Mouse (Mus musculus) limb, embryonic 14.5 days (tissue): ENCODE measurements at regions not wholly inside any gene's neighbourhood (a gene's known extent, or its start where the extent isn't known, plus 50 kb on each side); places are given as distances from the start of the nearest gene placed in this dataset.

Experiments used
- ATAC-seq: fragments of 200-750 bp; cut with Nextera tagmentation; 2 replicates; pipeline ENCODE4 v1.8.0; 2017; ENCODE audit warnings: low read depth, moderate number of reproducible peaks, moderate TSS enrichment; ENCODE audit not compliant: low FRiP score
- DNase-seq: peaks from one replicate; pipeline ENCODE4 v3.0.0-alpha.2; 2015; ENCODE audit warnings: low spot score
- H3K27ac ChIP-seq: fragments of 300-500 bp; sonication (generic); replicated peaks from 2 replicates; pipeline ENCODE4 v1.5.1; 2014; ENCODE audit warnings: low read depth, mild to moderate bottlenecking, low read length, moderate library complexity, mixed read lengths
- H3K27me3 ChIP-seq: fragments of 300-500 bp; sonication (generic); 2 replicates; pipeline ENCODE4 v1.6.1; 2014; ENCODE audit warnings: low read length, mixed read lengths; ENCODE audit not compliant: control insufficient read depth, insufficient read depth
- H3K36me3 ChIP-seq: fragments of 300-500 bp; sonication (generic); 2 replicates; pipeline ENCODE4 v1.6.1; 2014; ENCODE audit warnings: mild to moderate bottlenecking, low read length, moderate library complexity, mixed read lengths; ENCODE audit not compliant: control insufficient read depth, insufficient read depth
- H3K4me1 ChIP-seq: fragments of 300-500 bp; sonication (generic); 2 replicates; pipeline ENCODE4 v1.6.1; 2014; ENCODE audit warnings: antibody characterized with exemption, low read length, mixed read lengths; ENCODE audit not compliant: control insufficient read depth, insufficient read depth
- H3K4me2 ChIP-seq: fragments of 300-500 bp; sonication (generic); replicated peaks from 2 replicates; pipeline ENCODE4 v1.6.1; 2014; ENCODE audit warnings: low read depth, mild to moderate bottlenecking, low read length, moderate library complexity; ENCODE audit not compliant: severe bottlenecking
- H3K4me3 ChIP-seq: fragments of 300-500 bp; sonication (generic); replicated peaks from 2 replicates; pipeline ENCODE4 v1.5.1; 2014; ENCODE audit warnings: low read length
- H3K9ac ChIP-seq: fragments of 300-500 bp; sonication (generic); 2 replicates; pipeline ENCODE4 v1.6.1; 2014; ENCODE audit warnings: mild to moderate bottlenecking, low read depth, low read length, moderate library complexity; ENCODE audit not compliant: severe bottlenecking
- H3K9me3 ChIP-seq: fragments of 300-500 bp; sonication (generic); 2 replicates; pipeline ENCODE4 v1.6.1; 2016; ENCODE audit warnings: low read length; ENCODE audit not compliant: control insufficient read depth
- POLR2A ChIP-seq: fragments of 200-500 bp; IDR thresholded peaks from 2 replicates; pipeline ENCODE4 v1.8.0; 2012; ENCODE audit warnings: inconsistent platforms, mild to moderate bottlenecking, moderate library complexity, borderline replicate concordance; ENCODE audit not compliant: insufficient read depth, insufficient read length; ENCODE audit errors: extremely low read depth
- WGBS: fragments of 180-500 bp; shearing (Covaris S2); extraction: QIAGEN DNeasy Blood & Tissue Kit; methylation state at CpG from one replicate; pipeline ENCODE4 v1.1.7; 2014; 5-methylcytosine and 5-hydroxymethylcytosine counted together

GRCm38 (mm10) chr11:93709686-93710085, 175.9 kb downstream of the Utp18 start:
- H3K4me3 ChIP-seq: no peak overlapping the region
- no peak overlapping the region for H3K9ac ChIP-seq
- TF ChIP-seq POLR2A: no peak
- ATAC-seq (no peak), DNase-seq (no peak)
- H3K4me1 ChIP-seq: no peaks in the 10 kb centered on the region
- no peaks in the 10 kb centered on the region for H3K36me3 ChIP-seq
- no peaks in the 10 kb centered on the region for H3K27me3 ChIP-seq
- WGBS: 81% methylated on average over 4 of the region's 4 CpGs
- no peaks in the 10 kb centered on the region for H3K9me3 ChIP-seq
- no peak overlapping the region for H3K4me2 ChIP-seq
- no peak overlapping the region for H3K27ac ChIP-seq

- no peak overlapping the region for H3K4me2 ChIP-seq
- no peaks in the 10 kb centered on the region for H3K36me3 ChIP-seq
- no peak overlapping the region for H3K4me3 ChIP-seq
- DNase-seq (no peak), ATAC-seq (no peak)
- H3K9ac ChIP-seq: no peak overlapping the region
- no peaks in the 10 kb centered on the region for H3K9me3 ChIP-seq
- H3K27me3 ChIP-seq: no peaks in the 10 kb centered on the region
- no peak overlapping the region for H3K27ac ChIP-seq
- WGBS: 88% methylated on average over 8 of the region's 8 CpGs
- TF ChIP-seq POLR2A: no peak
- no peaks in the 10 kb centered on the region for H3K4me1 ChIP-seq
Observed at GRCm38 (mm10) chr11:93696982-93697541, 188.5 kb downstream of the Utp18 start.

- TF ChIP-seq POLR2A: no peak
- Histone ChIP-seq H3K36me3 (no peaks in the 10 kb centered on the region), H3K4me2 (no peak overlapping the region), H3K4me3 (no peak overlapping the region), H3K9ac (no peak overlapping the region), H3K9me3 (no peaks in the 10 kb centered on the region), H3K27me3 (no peaks in the 10 kb centered on the region), H3K27ac (no peak overlapping the region), H3K4me1 (no peaks in the 10 kb centered on the region)
- DNase-seq (no peak), ATAC-seq (no peak)
- WGBS: 74% methylated on average over 12 of the region's 12 CpGs
Observed at GRCm38 (mm10) chr11:93696096-93696890, 189.3 kb downstream of the Utp18 start.

- DNase-seq (no peak), ATAC-seq (no peak)
- TF ChIP-seq POLR2A: no peak
- Histone ChIP-seq H3K4me3 (no peak overlapping the region), H3K27ac (no peak overlapping the region), H3K4me2 (no peak overlapping the region), H3K27me3 (no peaks in the 10 kb centered on the region), H3K36me3 (no peaks in the 10 kb centered on the region), H3K9me3 (no peaks in the 10 kb centered on the region), H3K9ac (no peak overlapping the region), H3K4me1 (no peaks in the 10 kb centered on the region)
- 16% methylated on average over 5 of the region's 5 CpGs for WGBS
Observed at GRCm38 (mm10) chr11:93683691-93684090, 201.9 kb downstream of the Utp18 start.

- H3K4me1 ChIP-seq: no peaks in the 10 kb centered on the region
- H3K9ac ChIP-seq: no peak overlapping the region
- H3K4me2 ChIP-seq: no peak overlapping the region
- DNase-seq: no peak
- no peaks in the 10 kb centered on the region for H3K9me3 ChIP-seq
- no peaks in the 10 kb centered on the region for H3K36me3 ChIP-seq
- no peak for ATAC-seq
- no peaks in the 10 kb centered on the region for H3K27me3 ChIP-seq
- TF ChIP-seq POLR2A: no peak
- 81% methylated on average over 5 of the region's 5 CpGs for WGBS
- H3K27ac ChIP-seq: no peak overlapping the region
- no peak overlapping the region for H3K4me3 ChIP-seq
Observed at GRCm38 (mm10) chr11:93676299-93676698, 209.3 kb downstream of the Utp18 start.
